Mouse (Mus musculus) megakaryocyte, embryonic 14.5 days (primary cell): ENCODE measurements around the gene Nkx2-2.

Source experiments
- FLI1 ChIP-seq: IDR thresholded peaks from 2 replicates; pipeline ENCODE4 v1.6.1; 2012; ENCODE audit warnings: low read length, inconsistent platforms, mixed read lengths
- GATA1 ChIP-seq: IDR thresholded peaks from 3 replicates; pipeline ENCODE4 v1.6.1; 2012; ENCODE audit warnings: mixed read lengths, low read length, inconsistent platforms, borderline replicate concordance

DNA sequence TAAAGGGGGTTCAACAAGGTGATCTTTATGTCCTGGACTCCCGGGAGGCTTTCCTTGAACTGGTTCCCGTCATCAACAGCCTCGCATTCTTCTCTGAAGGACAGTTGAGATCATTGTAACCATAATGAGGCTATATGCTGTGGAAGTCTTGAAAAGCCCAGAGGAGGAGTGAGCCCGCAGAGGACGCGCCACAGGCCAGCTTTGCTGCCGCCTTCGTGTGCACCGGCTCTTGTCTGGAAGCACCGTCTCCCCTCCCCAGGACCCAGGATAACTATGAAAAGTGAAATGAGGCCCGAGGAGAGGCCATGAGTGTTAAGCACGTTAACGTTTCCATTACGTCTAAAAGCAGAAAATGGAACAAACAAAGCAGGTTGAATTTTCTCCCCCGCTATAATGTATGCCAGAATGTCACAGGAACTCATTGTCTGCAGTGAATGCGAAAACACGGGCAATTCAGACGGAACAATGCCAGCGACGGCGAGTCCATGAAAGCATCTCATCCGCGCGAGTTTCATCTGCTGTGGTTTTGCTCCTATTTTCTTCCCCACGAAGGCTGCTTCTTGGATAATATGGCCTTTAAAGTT, 41.8 kb upstream of the Nkx2-2 start:
- TF ChIP-seq GATA1 (no peak), FLI1 (no peak)
